7 mouse cellular contexts compared by ENCODE assay signal in genomic region chr7:144895305-144896111, GRCm38 (mm10). TPM values are rescaled to one million over a fixed set of nuclear protein-coding genes. Genes with fewer than 3 reads are reported as not detected.
DNase-seq lines count a peak whose midpoint lies in the region; ATAC-seq and TF ChIP-seq lines count a peak whose summit lies in the region.

No protein-coding gene starts in this region.

- H3K9ac ChIP-seq in hindbrain, postnatal 0 days (replicated peaks; ENCODE audit: low read length) = peak overlapping the region; percentile 18

- intact Hi-C loops in left cerebral cortex, postnatal 25 days (cut with DNase I) = loop anchor here (1.0 kb wide), 2 partner anchors 49 to 97 kb away; no protein-coding TSS in a partner anchor

- H3K27me3 ChIP-seq in hindbrain, postnatal 0 days (ENCODE audit: insufficient read depth, low read length) = peaks cover 23% of the 10 kb centered on the region

- peak; percentile 90 for DNase-seq in ZHBTc4 (ENCODE audit: low read depth, low spot score)
- DNase-seq in cerebellum, adult 9-10 months = peak; percentile 70
- peak; percentile 65 to 66 for DNase-seq in frontal cortex, postnatal 36 days (ENCODE audit: low spot score in 2 of 2)
- peak; percentile 90 for DNase-seq in hindbrain, postnatal 0 days (ENCODE audit: low spot score)
- peak; percentile 68 for DNase-seq in left cerebral cortex, postnatal 25 days (ENCODE audit: low spot score in 2 of 2)
- peak; percentile 76 for DNase-seq in right cerebral cortex, postnatal 14 days

- no peaks in the 10 kb centered on the region for H3K9me3 ChIP-seq in hindbrain, postnatal 0 days (ENCODE audit: low read length)

- H3K4me1 ChIP-seq in hindbrain, postnatal 0 days (ENCODE audit: insufficient read depth, low read length) = peaks cover 9% of the 10 kb centered on the region

- no peak overlapping the region for H3K27ac ChIP-seq in hindbrain, postnatal 0 days

- no peaks in the 10 kb centered on the region for H3K36me3 ChIP-seq in hindbrain, postnatal 0 days (ENCODE audit: insufficient read depth, low read length)

- under 1% methylated on average over 37 of the region's 37 CpGs for WGBS in hindbrain, postnatal 0 days

- peak; percentile 90 for TF ChIP-seq CTCF in hindbrain, postnatal 0 days (IDR thresholded peaks at IDR 0.05; ENCODE audit: low read depth)

- ATAC-seq in hindbrain, postnatal 0 days = peak; percentile 81
- peak; percentile 78 for ATAC-seq in megakaryocyte-erythroid progenitor cell, adult 5-6 weeks (replicated peaks; ENCODE audit: low FRiP score, low TSS enrichment, poor library complexity, severe bottlenecking)

- peak overlapping the region; percentile 37 for H3K4me3 ChIP-seq in hindbrain, postnatal 0 days (ENCODE audit: low read length)

- H3K4me2 ChIP-seq in hindbrain, postnatal 0 days (ENCODE audit: low read depth, low read length) = peak overlapping the region; percentile 70

RNA-seq across cellular contexts. Expression of gene Fgf15, which starts 0.8 kb away (rescaled TPM):
- total RNA-seq in hindbrain, postnatal 0 days (2014; rRNA removed) = 9.9 and 11.3 TPM in 2 replicates
- polyA plus RNA-seq in hindbrain, postnatal 0 days (2015; fragmentation: Nextera tagmentation; extraction: Ambion mirVana) = 9.1 and 9.4 TPM in 2 replicates
- total RNA-seq in left cerebral cortex, postnatal 25 days (2021) = not detected
- not detected in 2 replicates for total RNA-seq in megakaryocyte-erythroid progenitor cell, adult 5-6 weeks (2014; fragmentation: Nextera tagmentation)
- 0.52 and 0.88 TPM in 2 replicates for total RNA-seq in megakaryocyte-erythroid progenitor cell, adult 5-6 weeks (2017)

RNA-seq across cellular contexts. Expression of gene LTO1, which starts 19.4 kb away (rescaled TPM):
- total RNA-seq in hindbrain, postnatal 0 days (2014; rRNA removed) = 22.6 and 25.9 TPM in 2 replicates
- polyA plus RNA-seq in hindbrain, postnatal 0 days (2015; fragmentation: Nextera tagmentation; extraction: Ambion mirVana) = 19.3 and 22.4 TPM in 2 replicates
- total RNA-seq in left cerebral cortex, postnatal 25 days (2021) = 10 to 100 TPM; 24.4 to 25.3 TPM
- total RNA-seq in megakaryocyte-erythroid progenitor cell, adult 5-6 weeks (2014; fragmentation: Nextera tagmentation) = 21.0 and 40.2 TPM in 2 replicates
- total RNA-seq in megakaryocyte-erythroid progenitor cell, adult 5-6 weeks (2017) = 27.1 and 30.4 TPM in 2 replicates

RNA-seq across cellular contexts. Expression of gene Ccnd1, which starts 44.2 kb away (rescaled TPM):
- total RNA-seq in hindbrain, postnatal 0 days (2014; rRNA removed) = 49.7 and 67.8 TPM in 2 replicates
- polyA plus RNA-seq in hindbrain, postnatal 0 days (2015; fragmentation: Nextera tagmentation; extraction: Ambion mirVana) = 37.6 and 42.8 TPM in 2 replicates
- total RNA-seq in left cerebral cortex, postnatal 25 days (2021) = 10 to 100 TPM; 44.4 to 52.2 TPM
- 3.8 and 5.3 TPM in 2 replicates for total RNA-seq in megakaryocyte-erythroid progenitor cell, adult 5-6 weeks (2014; fragmentation: Nextera tagmentation)
- total RNA-seq in megakaryocyte-erythroid progenitor cell, adult 5-6 weeks (2017) = 5.9 and 6.7 TPM in 2 replicates

RNA-seq across cellular contexts. Expression of gene Fgf4, which starts 48.3 kb away (rescaled TPM):
- not detected in 2 replicates for total RNA-seq in hindbrain, postnatal 0 days (2014; rRNA removed)
- not detected in 2 replicates for polyA plus RNA-seq in hindbrain, postnatal 0 days (2015; fragmentation: Nextera tagmentation; extraction: Ambion mirVana)
- not detected for total RNA-seq in left cerebral cortex, postnatal 25 days (2021)
- not detected in 2 replicates for total RNA-seq in megakaryocyte-erythroid progenitor cell, adult 5-6 weeks (2014; fragmentation: Nextera tagmentation)
- total RNA-seq in megakaryocyte-erythroid progenitor cell, adult 5-6 weeks (2017) = not detected in 2 replicates

RNA-seq across cellular contexts. Expression of gene Fgf3, which starts 57.6 kb away (rescaled TPM):
- 30.0 and 34.4 TPM in 2 replicates for total RNA-seq in hindbrain, postnatal 0 days (2014; rRNA removed)
- 9.9 and 11.5 TPM in 2 replicates for polyA plus RNA-seq in hindbrain, postnatal 0 days (2015; fragmentation: Nextera tagmentation; extraction: Ambion mirVana)
- 1 to 10 TPM in 1 of 2 experiments, under 1 TPM in 1; 0.89 to 1.1 TPM for total RNA-seq in left cerebral cortex, postnatal 25 days (2021)
- 3.3 TPM in 1 of 2 replicates, not detected in the other for total RNA-seq in megakaryocyte-erythroid progenitor cell, adult 5-6 weeks (2014; fragmentation: Nextera tagmentation)
- 0.52 and 1.8 TPM in 2 replicates for total RNA-seq in megakaryocyte-erythroid progenitor cell, adult 5-6 weeks (2017)
